Mouse (Mus musculus) fibroblast of lung, adult 2 months (primary cell): ENCODE measurements around the gene Rab11fip5.

Experiments
- DNase-seq: peaks from one replicate; pipeline ENCODE4 v3.0.0-alpha.2; 2011; ENCODE audit warnings: low read depth

Gene Rab11fip5

DNA sequence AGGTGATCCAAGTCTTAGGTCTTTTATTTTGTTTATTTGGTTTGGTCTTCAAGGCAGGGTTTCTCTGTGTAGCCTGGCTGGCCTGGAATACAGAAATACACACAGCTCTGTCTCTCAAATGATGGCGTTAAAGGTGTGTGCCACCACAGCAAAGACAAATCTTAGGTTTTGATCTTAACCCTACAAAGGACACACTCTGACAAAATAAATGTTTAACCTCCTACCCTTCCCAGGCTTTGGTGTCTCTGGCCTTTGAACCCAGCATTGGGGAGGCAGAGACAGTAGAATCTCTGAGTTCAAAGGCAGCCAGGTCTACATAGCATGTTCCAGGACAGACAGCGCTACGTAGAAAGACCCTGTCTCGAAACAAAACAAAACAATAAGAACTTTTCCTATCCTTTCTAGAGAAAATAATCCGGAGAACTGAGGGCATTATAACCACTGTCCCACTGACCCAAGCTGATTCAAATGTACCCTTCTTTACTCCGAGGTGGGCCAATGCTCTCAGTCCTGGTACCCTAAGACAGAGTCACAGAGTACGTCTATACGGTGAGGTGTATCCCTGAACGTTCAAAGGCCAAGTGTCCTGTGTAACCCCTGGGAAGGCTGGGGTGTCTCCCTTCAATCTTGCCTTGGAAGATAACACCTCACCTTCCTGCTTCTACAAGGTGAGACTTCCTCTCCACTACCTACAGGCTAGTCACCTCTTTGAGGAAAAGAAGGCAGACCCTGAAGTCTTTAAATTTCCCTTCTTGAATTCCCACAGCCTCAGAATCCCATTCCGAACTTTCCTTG lies 1.2 kb downstream of the Rab11fip5 start:
- DNase-seq = no peak

DNA sequence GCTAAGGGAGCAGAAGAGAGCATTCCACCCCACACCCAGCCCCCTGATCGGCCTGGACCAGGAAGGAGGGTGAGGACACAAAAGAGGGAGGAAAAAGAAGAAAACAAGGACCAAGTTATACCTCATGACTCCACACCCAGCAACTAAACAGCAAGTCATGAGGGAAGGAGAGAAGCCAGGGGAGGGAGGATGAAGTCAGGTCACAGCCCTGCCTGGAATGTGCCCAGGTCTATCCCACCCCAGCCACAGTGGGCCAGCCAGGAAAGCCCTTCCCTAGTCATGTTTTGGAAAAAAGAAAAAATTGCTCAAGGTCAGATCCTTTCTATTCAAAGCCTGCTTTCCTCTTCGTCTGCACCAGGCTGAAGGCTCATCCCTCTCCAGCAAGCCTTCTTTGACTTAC lies 1.9 kb downstream of the Rab11fip5 start:
- no peak for DNase-seq

DNA sequence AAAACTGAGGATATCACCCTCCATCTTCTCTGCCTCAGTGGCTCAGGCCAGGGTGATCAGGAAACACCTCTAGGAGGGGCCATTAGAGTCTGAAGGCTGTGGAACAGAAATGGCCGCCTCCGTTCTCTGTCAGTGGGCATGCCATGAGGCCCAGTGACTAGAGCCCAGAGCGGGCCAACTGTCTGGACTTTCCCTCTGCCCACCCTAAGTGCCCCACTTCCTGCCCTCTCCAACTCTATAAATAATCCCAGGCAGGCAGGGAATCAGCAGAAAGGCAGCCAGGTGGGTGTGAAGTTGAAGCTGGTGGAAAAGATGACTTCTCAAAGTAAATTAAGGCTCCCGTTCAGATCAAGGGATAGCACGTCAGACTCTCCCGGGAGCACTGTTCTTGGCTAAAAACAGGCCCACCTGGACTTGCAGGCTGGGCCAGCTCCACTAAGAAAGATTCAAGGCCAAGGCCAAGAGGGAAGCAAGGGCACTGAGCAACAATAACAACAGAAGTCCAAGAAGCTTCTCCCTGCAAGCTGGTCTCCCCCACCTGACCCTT lies 2.5 kb downstream of the Rab11fip5 start:
- DNase-seq = no peak

DNA sequence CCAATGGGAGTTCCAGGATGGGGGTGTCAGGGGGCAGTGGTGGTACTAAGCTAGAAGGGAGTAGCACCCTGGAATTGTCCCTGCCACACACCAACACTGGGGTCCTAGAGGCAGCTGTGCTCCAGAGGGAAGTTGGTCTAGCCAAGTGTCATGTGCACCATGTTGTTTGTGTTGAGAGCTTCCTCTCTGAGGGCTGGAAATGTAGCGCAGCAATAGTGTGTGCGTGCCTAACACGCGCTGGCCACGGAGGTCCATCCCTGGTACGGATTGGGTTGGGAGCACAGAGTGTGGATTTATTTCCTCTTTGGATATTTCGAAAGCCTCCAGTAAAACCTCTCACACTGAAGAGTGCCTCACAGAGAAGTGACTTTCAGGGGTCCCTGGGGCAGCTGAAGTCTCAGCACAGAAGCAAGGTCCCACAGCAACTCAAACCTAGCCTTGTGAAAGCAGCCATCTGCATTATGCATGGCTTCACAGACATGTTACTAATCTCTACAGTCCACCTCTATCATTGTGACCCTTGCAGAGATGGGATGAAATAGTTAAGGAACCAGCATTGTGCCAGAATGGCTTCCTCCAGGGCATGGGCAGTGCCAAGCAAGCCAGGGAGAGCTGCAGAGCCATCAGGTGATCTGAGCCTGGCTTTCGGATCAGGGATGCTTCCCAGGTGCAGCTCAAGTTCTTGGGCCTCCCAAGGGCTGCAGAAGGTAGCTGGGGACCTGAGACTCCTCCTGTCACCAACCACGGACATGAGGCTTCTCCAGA lies 3.6 kb downstream of the Rab11fip5 start:
- DNase-seq = no peak

DNA sequence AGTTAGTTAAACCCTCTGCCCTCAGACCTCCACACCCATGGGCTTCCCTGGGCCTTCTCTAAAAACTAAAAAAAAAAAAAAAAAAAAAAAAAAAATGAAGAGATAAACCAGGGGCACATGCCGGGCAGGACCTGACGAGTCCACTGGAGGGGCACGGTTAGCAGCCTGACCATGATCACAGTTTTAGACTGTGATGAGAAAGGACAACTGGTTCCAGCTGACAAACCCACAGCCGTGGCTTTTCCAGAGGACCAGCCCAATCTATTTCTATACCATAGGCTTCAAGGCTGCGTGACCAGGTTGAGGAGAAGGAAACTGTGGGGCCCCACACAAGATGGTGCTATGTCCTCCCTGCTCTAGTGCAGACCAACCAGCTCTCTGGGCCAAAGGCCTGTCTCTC lies 4.4 kb downstream of the Rab11fip5 start:
- no peak for DNase-seq

DNA sequence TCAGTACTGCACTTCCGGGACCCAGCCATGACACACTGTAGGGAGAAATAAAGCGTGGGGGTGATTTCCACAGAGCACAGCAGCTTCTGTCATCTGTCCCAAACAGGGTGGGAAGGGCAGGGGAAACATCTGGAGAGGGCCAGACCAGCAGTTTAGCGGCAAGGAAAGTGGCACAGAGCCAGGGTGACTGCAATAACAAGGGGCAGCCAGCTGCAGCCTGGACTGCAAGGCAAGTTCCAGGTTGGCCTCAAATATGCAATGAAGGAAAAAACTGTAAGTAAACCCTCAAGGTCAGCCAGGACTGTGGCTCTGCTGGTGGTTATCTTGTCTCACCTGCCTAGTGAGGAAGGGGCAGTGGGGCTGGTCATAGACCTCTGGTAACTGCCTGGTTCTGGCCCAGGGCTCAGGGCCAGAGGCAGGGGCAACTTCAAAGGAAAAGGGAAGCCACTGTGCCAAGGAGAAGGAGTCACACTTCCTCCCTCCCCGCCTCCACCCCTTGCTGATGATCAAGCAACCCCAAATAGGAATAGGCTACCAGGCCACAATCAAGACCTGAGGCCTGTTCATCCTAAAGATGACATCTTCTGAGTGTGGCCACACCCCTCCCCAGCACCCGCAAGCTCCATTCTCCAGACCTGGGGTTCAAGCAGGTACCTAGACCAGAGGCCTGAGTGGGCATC lies 5.1 kb downstream of the Rab11fip5 start:
- DNase-seq = no peak

DNA sequence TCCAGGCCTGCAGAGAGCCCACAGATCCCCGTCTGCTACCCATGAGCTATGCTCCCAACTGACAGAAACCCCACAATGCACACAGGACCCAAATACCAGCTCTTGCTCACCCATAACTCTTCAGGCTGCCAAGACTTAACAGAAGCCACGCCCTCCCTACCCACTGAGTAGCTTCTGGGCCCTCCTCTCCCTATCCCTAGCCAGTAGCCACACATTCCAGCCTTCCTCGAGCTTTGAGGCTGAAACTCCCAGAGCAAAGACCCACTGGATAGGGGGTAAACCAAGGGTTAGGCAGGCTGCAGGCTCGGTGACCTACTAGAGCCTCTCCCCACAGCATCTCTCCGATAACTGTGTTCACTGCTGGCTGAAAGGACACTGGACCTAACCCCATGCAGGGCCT lies 5.7 kb downstream of the Rab11fip5 start:
- DNase-seq = no peak

DNA sequence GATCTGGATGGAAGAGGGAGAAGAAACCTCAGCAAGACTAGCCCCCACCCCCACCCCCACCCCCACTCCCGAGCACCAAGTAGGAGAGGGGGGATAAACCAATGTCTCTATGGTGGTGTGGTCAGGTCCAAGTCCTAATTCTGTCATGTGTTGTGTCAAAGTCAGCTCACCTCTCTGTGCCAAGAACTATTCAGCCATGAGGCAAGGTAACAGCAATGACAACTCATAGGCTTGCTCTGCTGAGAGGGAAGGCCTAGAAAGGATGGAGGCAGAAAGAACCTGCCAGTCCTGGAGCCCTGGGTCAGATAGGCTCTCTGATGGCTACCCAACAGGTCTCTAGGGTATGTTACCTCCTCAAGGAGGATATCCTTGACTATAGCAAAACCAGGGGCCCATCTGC lies 6.3 kb downstream of the Rab11fip5 start:
- no peak for DNase-seq

DNA sequence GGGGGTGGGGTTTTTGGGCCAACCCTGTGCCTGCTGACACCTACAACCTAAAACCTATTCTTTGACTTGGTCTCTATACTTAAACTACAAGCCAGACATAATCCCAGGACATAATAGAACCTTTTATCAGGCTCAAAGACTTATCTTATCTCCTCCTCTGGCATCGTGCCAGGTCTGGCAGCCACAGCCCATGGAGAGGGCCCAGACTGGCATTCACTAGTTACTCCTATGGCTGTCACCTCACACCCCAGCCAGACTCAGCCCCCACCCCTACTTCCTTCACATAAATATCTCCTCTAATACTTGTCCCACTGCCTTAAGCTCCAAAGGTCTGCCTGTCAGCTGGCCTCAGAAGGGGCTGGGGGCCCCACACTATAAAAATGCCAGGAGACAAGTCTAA lies 8.0 kb downstream of the Rab11fip5 start:
- no peak for DNase-seq

DNA sequence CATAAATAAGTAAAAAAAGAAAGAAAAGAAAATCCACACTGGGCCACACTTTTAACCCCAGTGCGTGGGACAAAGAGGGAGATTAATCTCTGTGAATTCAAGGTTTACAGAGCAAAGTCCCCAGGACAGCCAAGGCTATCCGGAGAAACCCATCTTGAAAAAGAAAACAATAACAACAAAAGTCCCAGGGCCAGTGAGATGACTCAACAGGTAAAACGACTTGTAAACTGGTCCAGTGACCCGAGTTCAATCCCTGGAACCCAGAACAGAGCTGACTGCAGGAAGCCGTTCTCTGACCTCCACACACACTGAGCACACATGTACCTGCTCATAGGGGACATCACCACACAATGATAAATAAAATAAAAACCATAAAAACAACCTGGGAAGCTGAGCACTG lies 10.0 kb downstream of the Rab11fip5 start:
- no peak for DNase-seq

DNA sequence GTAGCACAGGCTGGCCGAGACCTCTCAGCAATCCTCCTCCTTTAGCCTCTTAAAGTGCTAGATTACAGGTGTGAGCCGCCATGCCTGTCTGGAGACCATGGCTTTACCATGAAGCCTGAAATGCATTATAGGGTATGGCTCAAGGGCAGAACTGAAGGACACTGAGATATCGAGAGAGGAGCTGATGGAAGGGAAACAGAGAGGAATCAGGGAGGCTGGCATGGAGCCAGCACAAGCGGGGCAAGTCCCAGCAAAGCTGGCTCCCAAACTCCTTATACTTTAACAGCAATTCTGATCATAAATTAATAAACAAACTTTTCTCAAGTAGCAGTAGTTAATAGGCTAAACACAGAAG lies 10.6 kb downstream of the Rab11fip5 start:
- no peak for DNase-seq

DNA sequence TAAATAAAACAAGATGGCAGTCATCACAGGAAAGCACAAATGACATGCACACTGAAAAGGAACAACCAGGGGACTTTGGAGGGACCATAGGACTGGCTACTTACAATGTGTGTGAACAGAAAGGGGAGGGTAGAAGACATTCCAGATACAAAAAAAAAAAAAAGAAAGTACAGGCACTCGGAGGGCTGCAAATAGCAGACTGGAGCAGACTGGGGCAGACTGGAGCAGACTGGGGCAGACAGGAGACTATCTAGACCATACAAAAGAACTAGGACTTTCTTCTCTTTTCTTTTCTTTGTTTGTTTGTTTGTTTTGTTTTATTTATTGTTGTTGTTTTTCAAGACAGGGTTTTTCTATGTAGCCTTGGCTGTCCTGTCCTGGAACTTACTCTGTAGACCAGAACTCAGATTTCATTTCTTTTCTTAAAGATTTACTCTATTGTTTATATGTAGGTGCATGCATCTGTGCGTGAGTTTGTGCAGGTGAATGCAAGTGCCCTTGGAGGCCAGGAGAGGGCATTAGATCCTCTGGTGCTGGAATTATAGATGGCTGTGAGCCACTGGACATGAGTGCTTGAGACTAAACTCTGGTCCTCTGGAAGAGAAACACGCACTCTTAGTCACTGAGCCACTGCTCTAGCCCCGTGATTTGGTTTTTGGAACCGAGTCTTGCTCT lies 11.1 kb downstream of the Rab11fip5 start:
- no peak for DNase-seq

DNA sequence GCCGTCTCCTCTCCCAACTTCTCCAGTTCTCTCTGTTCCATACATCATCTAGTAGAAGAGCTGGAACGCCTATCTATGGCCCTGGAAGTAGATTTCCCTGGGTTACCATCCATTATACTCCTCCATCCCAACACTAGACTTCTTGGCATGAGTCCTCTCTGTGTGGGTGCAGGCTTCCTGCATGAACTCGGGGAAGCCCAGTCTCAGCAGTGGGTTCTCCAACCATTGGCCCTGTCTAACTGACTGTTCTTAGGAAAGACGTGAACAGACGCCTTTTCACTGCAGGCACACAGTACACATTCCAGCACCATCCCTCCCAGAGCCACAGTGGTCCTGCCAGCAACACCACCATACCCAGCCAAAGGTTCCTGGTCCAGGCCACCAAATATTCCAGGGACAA lies 11.8 kb downstream of the Rab11fip5 start:
- DNase-seq = no peak

DNA sequence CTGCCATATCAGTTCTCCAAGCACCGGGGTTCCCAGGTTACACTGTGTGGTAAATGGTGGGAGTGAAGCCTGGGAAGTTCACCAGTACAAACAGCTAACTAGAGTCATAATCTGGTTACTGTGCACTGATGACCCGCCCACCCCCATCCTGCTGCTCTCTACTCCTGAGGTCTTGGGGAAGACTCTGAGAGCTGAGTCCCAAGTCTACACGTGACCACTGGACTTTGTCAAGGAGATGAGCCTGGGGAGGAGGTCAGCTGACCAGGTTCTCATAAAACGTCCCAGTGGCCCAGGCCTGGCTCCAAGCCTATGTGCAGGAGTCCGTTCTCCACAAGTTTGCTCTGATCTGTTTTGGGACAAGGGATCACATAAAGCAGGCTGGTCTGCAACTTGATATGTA lies 14.1 kb downstream of the Rab11fip5 start:
- DNase-seq = no peak

DNA sequence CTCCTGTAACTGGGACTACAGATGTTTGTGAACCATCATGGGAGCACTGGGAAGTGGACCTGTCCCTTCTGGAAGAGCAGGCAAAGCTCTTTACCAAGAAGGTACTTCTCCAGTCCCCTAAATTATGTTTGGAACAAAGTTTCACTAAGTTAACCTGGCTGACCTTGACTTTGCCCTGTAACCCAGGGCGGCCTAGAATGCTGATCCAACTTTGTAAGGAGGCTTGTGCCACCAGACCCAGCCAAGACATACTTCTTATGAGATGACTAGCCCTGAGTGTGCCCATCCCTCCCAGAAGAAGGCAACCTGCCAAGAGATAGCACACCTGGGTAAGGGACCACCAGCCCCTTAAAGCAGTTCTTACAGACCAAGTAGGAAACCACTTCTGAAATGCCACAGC lies 15.6 kb downstream of the Rab11fip5 start:
- no peak for DNase-seq

DNA sequence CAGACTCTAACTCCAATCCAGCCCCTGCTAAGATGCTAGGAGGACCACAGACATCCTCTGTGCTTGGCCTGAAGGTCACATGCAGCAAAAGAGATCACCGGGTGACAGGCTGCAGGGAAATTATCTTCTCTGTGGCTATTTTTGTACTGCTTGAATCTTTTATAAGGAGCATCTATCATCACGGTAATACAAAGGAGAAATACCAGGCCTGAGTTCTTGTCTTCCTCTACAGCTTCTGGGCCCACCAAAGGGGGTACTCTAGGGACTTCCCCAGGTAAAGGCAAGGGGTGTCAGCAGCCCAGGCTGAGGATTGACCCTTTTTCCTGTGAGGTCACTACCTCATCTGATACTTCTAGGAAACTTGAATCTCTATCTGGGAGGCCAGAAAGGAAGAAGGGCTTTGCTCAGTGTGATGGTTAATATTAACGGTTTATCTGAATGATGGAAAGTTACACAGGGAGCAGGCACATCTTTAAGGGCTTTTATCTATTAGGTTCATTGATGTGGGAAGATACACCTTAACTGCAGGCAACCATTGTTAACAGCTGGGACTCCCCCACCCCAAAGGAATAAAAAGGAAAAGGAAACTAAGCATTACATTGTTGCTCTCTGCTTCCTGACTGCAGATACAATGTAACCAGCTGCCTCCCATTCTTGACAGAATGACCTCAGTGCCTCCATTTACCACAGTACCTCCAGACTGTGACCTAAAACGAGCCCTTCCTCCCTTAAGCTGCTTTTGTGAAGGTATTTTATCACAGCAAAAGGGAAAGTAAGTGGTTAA lies 17.6 kb downstream of the Rab11fip5 start:
- no peak for DNase-seq

DNA sequence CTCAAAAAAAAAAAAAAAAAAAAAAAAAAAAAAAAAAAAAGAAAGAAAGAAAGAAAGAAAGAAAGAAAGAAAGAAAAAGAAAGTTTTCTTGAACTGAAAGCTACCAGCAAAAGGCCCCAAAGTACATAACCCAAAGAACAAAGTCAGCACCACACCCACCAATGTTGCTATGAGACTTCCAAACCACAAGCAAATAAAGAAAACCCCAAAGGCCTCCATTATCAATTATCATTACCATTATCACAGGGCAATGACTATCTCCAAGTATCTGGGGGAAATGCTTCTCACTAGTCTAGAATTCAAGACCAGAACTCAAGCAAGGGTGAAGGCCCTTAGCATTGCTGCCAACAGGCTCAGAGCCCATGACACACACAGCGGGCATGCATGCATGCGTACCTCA lies 18.7 kb downstream of the Rab11fip5 start:
- DNase-seq = no peak

DNA sequence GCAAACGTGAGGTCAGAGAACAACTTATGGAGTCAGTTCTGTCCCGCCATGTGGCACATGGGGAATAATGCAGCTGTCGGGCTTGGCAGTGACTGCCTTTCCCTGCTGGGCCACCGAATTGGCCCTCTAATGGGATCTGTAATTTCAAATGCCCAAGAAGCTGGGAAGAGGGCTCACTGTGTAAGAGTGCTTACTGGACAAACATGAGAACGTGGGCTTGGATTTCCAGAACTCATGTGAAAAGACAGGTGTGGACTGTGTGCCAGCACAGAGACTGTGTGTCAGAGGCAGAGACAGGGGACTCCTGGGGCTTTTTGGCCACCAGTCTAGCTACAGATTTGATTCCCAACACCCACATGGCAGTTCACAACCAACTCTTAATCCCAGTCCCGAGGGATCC lies 19.7 kb downstream of the Rab11fip5 start:
- DNase-seq = no peak

DNA sequence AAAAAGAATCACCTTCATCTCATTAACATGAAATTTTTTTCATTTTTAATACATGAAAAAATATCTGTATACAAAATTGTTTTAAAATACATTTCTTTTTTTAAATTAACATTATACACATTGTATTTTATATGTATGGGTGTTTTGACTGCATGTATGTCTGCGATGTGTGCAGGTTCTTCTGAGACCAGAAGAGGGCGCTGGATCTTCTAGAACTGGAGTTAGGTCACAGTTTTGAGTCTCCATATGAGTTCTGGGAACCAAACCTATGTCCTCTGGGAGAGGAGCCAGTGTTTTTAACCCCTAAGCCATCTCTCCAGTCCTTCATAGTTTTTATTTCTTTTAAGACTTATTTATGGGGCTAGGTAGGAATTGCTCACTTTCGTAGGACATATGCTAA lies 20.7 kb downstream of the Rab11fip5 start:
- no peak for DNase-seq

DNA sequence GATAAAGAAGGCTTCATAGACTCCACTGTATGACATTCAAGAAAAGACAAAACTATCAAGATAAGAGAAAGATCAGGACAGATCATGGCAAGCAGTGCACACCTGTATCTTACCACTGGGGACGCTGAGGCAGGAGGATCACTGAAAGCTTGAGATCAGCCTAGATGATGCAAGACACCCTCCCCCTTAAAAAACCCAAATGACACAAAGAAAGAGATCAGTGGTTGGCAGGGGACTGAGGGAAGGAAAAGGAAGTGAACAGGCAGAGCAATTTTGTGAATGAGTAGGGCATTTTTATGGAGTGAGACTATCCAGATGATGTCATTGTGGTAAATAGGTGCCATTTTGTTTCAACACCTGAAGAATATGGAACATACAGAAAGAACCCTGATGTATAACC lies 24.3 kb downstream of the Rab11fip5 start:
- no peak for DNase-seq

DNA sequence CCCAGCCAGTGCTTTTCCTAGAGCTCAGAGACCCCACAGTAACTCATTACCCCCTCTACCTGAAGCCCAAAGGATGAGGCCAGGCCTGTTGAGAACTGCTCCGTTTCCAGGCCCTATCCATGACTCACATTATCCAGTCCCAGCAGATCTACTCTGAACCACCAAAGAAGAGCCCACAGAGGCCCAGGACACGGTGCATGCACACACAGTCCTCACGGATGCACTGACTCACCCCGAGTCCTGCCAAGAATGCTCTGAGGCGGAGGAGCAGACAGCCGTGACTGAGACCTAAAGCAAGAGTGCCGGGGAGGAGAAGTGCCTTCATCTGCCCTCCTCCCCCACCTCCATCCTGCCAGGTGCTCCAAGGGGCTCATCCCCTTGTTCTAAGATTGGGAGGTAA lies 25.2 kb downstream of the Rab11fip5 start:
- peak; percentile 86 for DNase-seq

DNA sequence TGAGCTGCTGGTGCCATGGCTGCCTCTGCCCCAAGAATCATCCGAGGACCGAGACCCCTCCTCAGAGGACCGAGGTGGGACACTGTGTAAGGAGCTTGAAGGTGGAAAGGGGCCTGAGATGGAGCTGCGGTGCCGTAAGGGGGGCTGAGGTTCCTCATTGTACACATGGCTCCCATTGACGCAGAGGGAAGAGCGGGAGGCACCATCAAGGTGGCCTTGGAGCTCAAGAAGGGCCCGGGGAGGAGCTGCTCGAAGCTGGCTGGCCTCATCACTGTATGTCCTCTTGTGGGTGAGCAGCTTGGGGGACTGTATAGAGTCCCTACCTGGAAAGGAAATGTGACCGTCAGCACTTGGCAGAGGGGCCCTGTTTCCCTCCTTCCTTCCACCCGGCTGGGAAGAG lies 26.3 kb downstream of the Rab11fip5 start:
- DNase-seq = no peak
